Mouse (Mus musculus) MEL (cell line): ENCODE measurements around the gene Cap1. TPM values are rescaled to one million over a fixed set of nuclear protein-coding genes. Genes with fewer than 3 reads are reported as not detected.

Source experiments
- DNase-seq: peaks from one replicate; pipeline ENCODE4 v3.0.0; 2011; ENCODE audit warnings: low read depth, low spot score
- H3K27ac ChIP-seq: 2 replicates; pipeline ENCODE4 v1.5.1; 2012; ENCODE audit warnings: low read depth, mild to moderate bottlenecking, control low read depth, low read length, moderate library complexity; ENCODE audit not compliant: control insufficient read depth
- H3K27me3 ChIP-seq, 2 experiments: fragments of 150-350 bp in 1 of 2; sonication (generic) in 1 of 2; 2 replicates each; pipeline ENCODE4 v1.6.1; 2012; ENCODE audit warnings: low read length in 2 of 2, mild to moderate bottlenecking in 2 of 2, improper control_type of control experiment in 1 of 2, moderate library complexity in 1 of 2; ENCODE audit not compliant: insufficient read depth in 2 of 2, control insufficient read depth in 1 of 2
- H3K36me3 ChIP-seq, 2 experiments: 2 replicates each; pipeline ENCODE4 v1.6.1; 2012 to 2014; ENCODE audit warnings: low read length in 2 of 2, improper control_type of control experiment in 1 of 2, inconsistent platforms in 1 of 2, mild to moderate bottlenecking in 1 of 2; ENCODE audit not compliant: insufficient read depth in 2 of 2, control insufficient read depth in 1 of 2
- H3K4me1 ChIP-seq, 2 experiments: fragments of 150-350 bp in 1 of 2; sonication (generic) in 1 of 2; 2 replicates each; pipeline ENCODE4 v1.6.1; 2012; ENCODE audit warnings: low read length in 2 of 2, improper control_type of control experiment in 1 of 2, mild to moderate bottlenecking in 1 of 2; ENCODE audit not compliant: insufficient read depth in 2 of 2, control insufficient read depth in 1 of 2
- H3K4me3 ChIP-seq, 2 experiments: fragments of 150-350 bp in 1 of 2; sonication (generic) in 1 of 2; 2 replicates each; pipeline ENCODE4 v1.5.1; 2012; ENCODE audit warnings: low read depth in 2 of 2, low read length in 2 of 2, mild to moderate bottlenecking in 2 of 2, moderate library complexity in 2 of 2, control low read depth in 1 of 2, improper control_type of control experiment in 1 of 2; ENCODE audit not compliant: control insufficient read depth in 1 of 2, insufficient read depth in 1 of 2
- H3K79me2 ChIP-seq: 2 replicates; pipeline ENCODE4 v1.6.1; 2012; ENCODE audit warnings: mild to moderate bottlenecking, low read length, moderate library complexity; ENCODE audit not compliant: control insufficient read depth, poor library complexity, insufficient read depth
- H3K9ac ChIP-seq: 2 replicates; pipeline ENCODE4 v1.6.1; 2012; ENCODE audit warnings: low read depth, mild to moderate bottlenecking, control low read depth, low read length, moderate library complexity; ENCODE audit not compliant: control insufficient read depth, poor library complexity, severe bottlenecking
- H3K9me3 ChIP-seq: fragments of 150-350 bp; sonication (generic); replicated peaks from 2 replicates; pipeline ENCODE4 v1.6.1; 2012; ENCODE audit warnings: mild to moderate bottlenecking, low read length, improper control_type of control experiment, moderate library complexity; ENCODE audit not compliant: insufficient read depth
- CTCF ChIP-seq, 3 experiments: IDR thresholded peaks in 2 of 3; conservative IDR thresholded peaks in 1 of 3; 2 replicates each; pipeline ENCODE4 v1.5.1; 2011 to 2012; ENCODE audit warnings: low read length in 3 of 3, low read depth in 2 of 3, mild to moderate bottlenecking in 2 of 3, improper control_type of control experiment in 1 of 3, inconsistent platforms in 1 of 3, mixed read lengths in 1 of 3, moderate library complexity in 1 of 3; ENCODE audit not compliant: control insufficient read depth in 1 of 3, insufficient read depth in 1 of 3, poor library complexity in 1 of 3, severe bottlenecking in 1 of 3
- EP300 ChIP-seq, 2 experiments: IDR thresholded peaks; 2 replicates each; pipeline ENCODE4 v1.6.1; 2011; ENCODE audit warnings: improper control_type of control experiment in 2 of 2, low read length in 2 of 2, low read depth in 1 of 2, mild to moderate bottlenecking in 1 of 2
- JUND ChIP-seq: IDR thresholded peaks from 2 replicates; pipeline ENCODE4 v1.6.1; 2011; ENCODE audit warnings: low read depth, mild to moderate bottlenecking, improper control_type of control experiment, low read length
- MAZ ChIP-seq: IDR thresholded peaks from 2 replicates; pipeline ENCODE4 v1.6.1; 2012; ENCODE audit warnings: low read depth, mild to moderate bottlenecking, inconsistent platforms, low read length, improper control_type of control experiment
- POLR2AphosphoS5 ChIP-seq: IDR thresholded peaks from 2 replicates; pipeline ENCODE4 v1.6.1; 2012; ENCODE audit warnings: low read depth, borderline replicate concordance, mild to moderate bottlenecking, inconsistent platforms, low read length, moderate library complexity, mixed read lengths
- USF2 ChIP-seq, 2 experiments: IDR thresholded peaks; 2 replicates each; pipeline ENCODE4 v1.6.1; 2011 to 2012; ENCODE audit warnings: improper control_type of control experiment in 2 of 2, low read length in 2 of 2, borderline replicate concordance in 1 of 2, inconsistent platforms in 1 of 2, low read depth in 1 of 2, mild to moderate bottlenecking in 1 of 2; ENCODE audit not compliant: insufficient read depth in 1 of 2
- polyA plus RNA-seq, 2 experiments: library from polyadenylated mRNA; stranded (reverse) in 1 of 2; unstranded in 1 of 2; fragments of >175 nt in 1 of 2; fragments of >200 nt in 1 of 2; gene quantifications; 2 replicates each; pipeline versions ENCODE4 v1.2.1 to v1.2.4; 2012; ENCODE audit warnings: low replicate concordance in 2 of 2, low read depth in 1 of 2; ENCODE audit not compliant: insufficient read length in 2 of 2, insufficient read depth in 1 of 2, missing spikeins in 1 of 2
- total RNA-seq: library from RNA; depleted of rRNA; stranded (reverse); fragments of 300-350 nt; gene quantifications from 2 replicates; pipeline ENCODE4 v1.2.3, GENCODE M21; 2012

Gene Cap1
- total and polyA plus RNA-seq, 3 experiments: 68.3 to 134 TPM; not detected in 1

DNA sequence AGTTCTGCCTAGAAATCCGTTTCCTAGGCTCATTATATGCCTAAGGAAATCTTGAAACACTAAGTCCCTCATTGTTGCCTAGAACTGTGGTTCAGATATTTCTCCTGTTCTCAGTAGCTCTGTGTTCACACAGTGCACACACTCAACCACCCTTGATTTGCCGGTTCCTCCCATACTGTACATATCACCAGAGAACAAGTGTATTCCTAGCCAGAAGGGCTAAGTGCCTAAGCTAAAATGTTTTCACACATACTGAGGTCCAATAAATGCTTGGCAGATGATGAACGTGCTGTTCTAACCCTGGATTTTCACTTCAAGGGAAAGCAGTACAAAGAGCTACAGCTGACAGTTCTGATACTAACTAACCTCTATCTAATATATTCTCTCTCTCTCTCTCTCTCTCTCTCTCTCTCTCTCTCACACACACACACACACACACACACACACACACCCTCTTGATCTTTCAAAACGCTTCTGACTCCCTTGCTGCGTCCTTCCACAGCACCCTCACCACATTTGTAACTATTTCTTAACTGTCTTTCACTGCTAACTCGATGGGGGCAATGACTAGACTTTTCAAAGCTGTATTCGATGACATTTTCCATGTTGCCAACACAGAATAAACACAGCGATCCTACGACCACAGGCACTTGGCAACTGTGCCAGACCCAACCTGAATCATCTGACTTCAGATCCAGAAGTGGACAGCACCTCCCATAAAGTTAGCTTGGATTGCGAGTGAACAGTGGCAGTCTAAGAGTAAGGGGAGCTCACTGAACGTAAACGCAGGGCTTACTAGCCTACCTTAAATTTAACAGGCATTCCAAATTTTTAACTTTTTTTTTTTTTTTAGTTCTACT lies 1.1 kb downstream of the Cap1 start:
- peak; percentile 59 for DNase-seq
- H3K27me3 ChIP-seq: no peaks in the 10 kb centered on the region
- H3K79me2 ChIP-seq: peaks cover 35% of the 10 kb centered on the region
- H3K27ac ChIP-seq: no peak overlapping the region; the same call in 1 of the 2 replicates
- peaks cover 1 to 15% of the 10 kb centered on the region in 2 experiments; a peak in 3 of 4 replicates for H3K36me3 ChIP-seq
- peak overlapping the region; percentile 71 to 97 for H3K4me3 ChIP-seq
- no peak for TF ChIP-seq POLR2AphosphoS5
- TF ChIP-seq JUND: 0 out of 2 replicates have a peak, but pooled peaks have one; percentile 54
- TF ChIP-seq, all 39 proteins: peak for 1
- Histone ChIP-seq H3K9ac (peak overlapping the region; percentile 77), H3K4me1 (peaks cover 6 to 12% of the 10 kb centered on the region in 2 experiments; a peak in 3 of 4 replicates), H3K9me3 (no peaks in the 10 kb centered on the region)

DNA sequence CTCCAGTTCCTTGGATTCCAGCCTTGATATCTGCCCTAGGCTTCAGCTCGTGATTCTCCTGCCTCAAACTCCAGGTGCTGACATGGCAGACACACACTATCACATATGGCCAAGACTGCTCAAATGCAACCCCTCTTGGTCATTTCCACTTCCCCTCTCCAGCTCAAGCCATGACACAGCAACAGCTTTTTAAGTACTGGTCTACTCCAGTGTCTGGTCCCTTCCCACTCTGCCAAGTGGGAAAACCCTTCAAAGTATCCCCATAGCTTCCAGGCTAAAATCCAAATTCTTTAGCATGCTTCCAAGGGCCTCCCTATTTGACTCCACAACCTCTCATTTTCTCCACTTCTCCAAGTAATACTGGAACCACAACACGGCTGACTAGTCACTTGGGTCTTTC lies 1.8 kb downstream of the Cap1 start:
- H3K4me3 ChIP-seq: peak overlapping the region; percentile 71 to 97; a peak in 3 of 4 replicates
- DNase-seq: peak; percentile 37
- H3K27me3 ChIP-seq: no peaks in the 10 kb centered on the region
- peaks cover 1 to 15% of the 10 kb centered on the region in 2 experiments; a peak in 3 of 4 replicates for H3K36me3 ChIP-seq
- peak overlapping the region; percentile 77 for H3K9ac ChIP-seq
- no peaks in the 10 kb centered on the region for H3K9me3 ChIP-seq
- H3K4me1 ChIP-seq: peaks cover 6 to 12% of the 10 kb centered on the region in 2 experiments; a peak in 3 of 4 replicates
- no peak overlapping the region; the same call in 1 of the 2 replicates for H3K27ac ChIP-seq
- H3K79me2 ChIP-seq: peaks cover 36% of the 10 kb centered on the region
- TF ChIP-seq EP300 (IDR thresholded peaks at IDR 0.05; ENCODE audit: low read depth in 1 of 2, low read length in 2 of 2) (peak in 1 of 2 experiments; percentile 22; a peak in 1 of 4 replicates), MAZ (no peak)
- TF ChIP-seq, all 39 proteins: peak for 1

DNA sequence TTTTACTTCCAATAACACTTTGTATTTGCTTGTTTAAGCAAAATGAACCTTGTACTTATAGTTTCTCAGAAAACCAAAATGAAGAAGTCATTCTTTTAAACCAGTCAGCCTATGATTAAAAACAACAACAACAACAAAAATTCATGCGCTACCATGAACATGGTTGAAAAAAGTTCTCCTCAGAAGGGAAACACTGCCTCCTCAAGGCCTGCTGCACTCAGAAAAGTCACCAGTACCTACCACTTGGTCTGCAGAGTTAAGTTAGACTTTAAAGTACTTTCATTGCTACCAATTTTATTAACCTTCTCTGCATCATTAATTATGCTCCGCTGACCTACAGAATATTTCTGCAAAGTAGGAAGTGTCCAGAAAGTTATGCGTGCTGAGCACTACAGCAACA lies 2.6 kb downstream of the Cap1 start:
- Histone ChIP-seq H3K9me3 (no peaks in the 10 kb centered on the region), H3K4me1 (peaks cover 6 to 12% of the 10 kb centered on the region in 2 experiments; a peak in 3 of 4 replicates), H3K27me3 (no peaks in the 10 kb centered on the region), H3K79me2 (peaks cover 42% of the 10 kb centered on the region), H3K4me3 (no peak overlapping the region), H3K27ac (no peak overlapping the region), H3K36me3 (peaks cover 1 to 15% of the 10 kb centered on the region in 2 experiments; a peak in 3 of 4 replicates), H3K9ac (no peak overlapping the region)
- DNase-seq: no peak
- TF ChIP-seq CTCF (IDR thresholded peaks at IDR 0.05 in 2 of 3, conservative IDR thresholded peaks at IDR 0.05 in 1 of 3; ENCODE audit: control insufficient read depth in 1 of 3, insufficient read depth in 1 of 3, low read depth in 2 of 3, low read length in 3 of 3, poor library complexity in 1 of 3, severe bottlenecking in 1 of 3) (peak in 1 of 3 experiments; percentile 2; a peak in 1 of 6 replicates), USF2 (IDR thresholded peaks at IDR 0.05; ENCODE audit: borderline replicate concordance in 1 of 2, insufficient read depth in 1 of 2, low read depth in 1 of 2, low read length in 2 of 2) (no peak)
